Mouse (Mus musculus): ENCODE results near the gene Gm21996. TPM values are rescaled to one million over a fixed set of nuclear protein-coding genes. Genes with fewer than 3 reads are reported as not detected.

The Gm21996 gene
- polyA plus RNA-seq (2014; fragmentation: Illumina TruSeq; extraction: RNeasy Lipid Tissue Mini Kit (QIAGEN cat#74804); ENCODE audit: low read depth, low replicate concordance): not detected

GRCm38 (mm10) chrY:89745432-89745831, at the start of gene Gm21996:
Gene Gm21996 (minus strand): TSS chrY:89745532.

